Mouse (Mus musculus): ENCODE measurements around the gene Cxcl13.

GRCm38 (mm10) chr5:95964940-95965339 is 8.2 kb downstream of the Cxcl13 start:
- TF ChIP-seq UBTF (IDR thresholded peaks at IDR 0.05; ENCODE audit: borderline replicate concordance, insufficient read depth, low read depth, low read length) (no peak), CTCF (IDR thresholded peaks at IDR 0.05 in 2 of 3, conservative IDR thresholded peaks at IDR 0.05 in 1 of 3; ENCODE audit: control insufficient read depth in 1 of 3, insufficient read depth in 1 of 3, low read depth in 2 of 3, low read length in 3 of 3, poor library complexity in 1 of 3, severe bottlenecking in 1 of 3) (no peak), KAT2A (conservative IDR thresholded peaks at IDR 0.05; ENCODE audit: low read depth, low read length) (no peak), EP300 (IDR thresholded peaks at IDR 0.05; ENCODE audit: low read depth in 1 of 2, low read length in 2 of 2) (no peak), ZNF384 (IDR thresholded peaks at IDR 0.05; ENCODE audit: low read depth, low read length) (no peak), ELF1 (IDR thresholded peaks at IDR 0.05; ENCODE audit: low read depth, low read length) (no peak), POLR2A (IDR thresholded peaks at IDR 0.05; ENCODE audit: control insufficient read depth in 1 of 2, insufficient read depth in 1 of 2, low read depth in 1 of 2, low read length in 2 of 2, poor library complexity in 1 of 2) (no peak), RAD21 (IDR thresholded peaks at IDR 0.05; ENCODE audit: low read depth, low read length) (no peak), MAX (IDR thresholded peaks at IDR 0.05; ENCODE audit: low read length) (no peak), SMC3 (IDR thresholded peaks at IDR 0.05; ENCODE audit: low read depth, low read length) (no peak)

Measured in MEL (cell line).